Comparison of ENCODE assay signal across 14 mouse cellular contexts in genomic region chr5:21487716-21488115, GRCm38 (mm10). TPM values are rescaled to one million over a fixed set of nuclear protein-coding genes. Genes with fewer than 3 reads are reported as not detected.
DNase-seq lines count a peak whose midpoint lies in the region; ATAC-seq and TF ChIP-seq lines count a peak whose summit lies in the region.
"Had no signal": no experiment of that assay in that cellular context is flagged by ENCODE, and none has a peak within 500 bp of the region (broad histone marks: within the 10 kb centered on the region; RNA-seq: fewer than 3 reads in every experiment).

No protein-coding gene starts in this region.

- no peak overlapping the region for H3K4me3 ChIP-seq in layer of hippocampus, adult 2 months
- H3K4me3 ChIP-seq in hindbrain, embryonic 14.5 days (replicated peaks; ENCODE audit: low read length), result no peak overlapping the region
- H3K4me3 ChIP-seq: lung, embryonic 15.5 days; neural tube, embryonic 13.5 days had no signal

- peak overlapping the region; percentile 15; the same call in 1 of the 2 replicates for H3K27ac ChIP-seq in layer of hippocampus, adult 2 months
- H3K27ac ChIP-seq in hindbrain, embryonic 14.5 days, result no peak overlapping the region
- H3K27ac ChIP-seq: neural tube, embryonic 13.5 days had no signal

- peak; percentile 76 for ATAC-seq in cerebellum, adult (ENCODE audit: insufficient number of reproducible peaks, low FRiP score, low TSS enrichment)
- no peak for ATAC-seq in megakaryocyte, adult 5-6 weeks (ENCODE audit: poor library complexity, severe bottlenecking)
- ATAC-seq in hindbrain, embryonic 14.5 days (ENCODE audit: low FRiP score), result no peak

- H3K4me1 ChIP-seq in hindbrain, embryonic 14.5 days (replicated peaks; ENCODE audit: control insufficient read depth, insufficient read depth, low read length), result peaks cover 8% of the 10 kb centered on the region; the same call in 1 of the 2 replicates

- no peak overlapping the region for H3K4me2 ChIP-seq in hindbrain, embryonic 14.5 days (replicated peaks)
- H3K4me2 ChIP-seq: heart, embryonic 11.5 days; liver, embryonic 11.5 days; lung, embryonic 15.5 days; neural tube, embryonic 13.5 days had no signal

- H3K27me3 ChIP-seq in hindbrain, embryonic 14.5 days (ENCODE audit: control insufficient read depth, insufficient read depth, low read length), result no peaks in the 10 kb centered on the region
- H3K27me3 ChIP-seq: lung, embryonic 15.5 days; neural tube, embryonic 13.5 days had no signal

- no peak for DNase-seq in layer of hippocampus, adult 2 months (ENCODE audit: low spot score in 2 of 2)
- no peak for DNase-seq in layer of hippocampus, adult 9-10 months (ENCODE audit: low spot score)
- peak; percentile 91 for DNase-seq in cerebellum, adult 9-11 months
- peak; percentile 32 for DNase-seq in gastrocnemius, postnatal 10 days
- DNase-seq in kidney, adult 9 months, result no peak
- no peak for DNase-seq in hindbrain, embryonic 14.5 days (ENCODE audit: low spot score)
- DNase-seq: thymus, postnatal 14 days had no signal

- TF ChIP-seq CTCF in layer of hippocampus, adult 2 months (conservative IDR thresholded peaks at IDR 0.05), result no peak

- no peaks in the 10 kb centered on the region for H3K36me3 ChIP-seq in hindbrain, embryonic 14.5 days (replicated peaks; ENCODE audit: control insufficient read depth, insufficient read depth)
- H3K36me3 ChIP-seq: lung, embryonic 15.5 days; neural tube, embryonic 13.5 days had no signal

- H3K9me3 ChIP-seq in hindbrain, embryonic 14.5 days (ENCODE audit: control insufficient read depth, low read length), result no peaks in the 10 kb centered on the region
- H3K9me3 ChIP-seq: lung, embryonic 15.5 days; neural tube, embryonic 13.5 days had no signal

- H3K9ac ChIP-seq in hindbrain, embryonic 14.5 days, result no peak overlapping the region
- H3K9ac ChIP-seq: lung, embryonic 15.5 days; neural tube, embryonic 13.5 days had no signal

- 89% methylated on average over 3 of the region's 3 CpGs for WGBS in hindbrain, embryonic 14.5 days

RNA-seq across cellular contexts. Expression of gene Lrrc17, which starts 55.6 kb away (rescaled TPM):
- total RNA-seq in layer of hippocampus, adult 2 months (2021), result under 1 TPM; 0.23 to 0.47 TPM
- total RNA-seq in gastrocnemius, postnatal 10 days (2021), result 10 to 100 TPM; 23.3 to 28.8 TPM
- not detected in 2 replicates for total RNA-seq in megakaryocyte, adult 5-6 weeks (2015)
- not detected in 2 replicates for total RNA-seq in megakaryocyte, adult 5-6 weeks (2017)
- polyA plus RNA-seq in hindbrain, embryonic 14.5 days (2014; fragmentation: Nextera tagmentation; extraction: Ambion mirVana), result 8.3 and 8.6 TPM in 2 replicates
- total RNA-seq: megakaryocyte progenitor cell, adult 5-6 weeks had no signal

Comparison
In these comparisons a context has a peak if more than half of its experiments do, and no peak if none do; other contexts are left out.
1. DNase-seq: peak in cerebellum, adult 9-11 months (single experiment) and gastrocnemius, postnatal 10 days (single experiment); none in layer of hippocampus, adult 2 months (0 of 2), layer of hippocampus, adult 9-10 months (single experiment), kidney, adult 9 months (single experiment) and hindbrain, embryonic 14.5 days (single experiment).
2. RNA of gene Lrrc17, which starts 55.6 kb away (total RNA-seq): 23.3 to 28.8 TPM in gastrocnemius, postnatal 10 days; 0.23 to 0.47 TPM in layer of hippocampus, adult 2 months and not detected in megakaryocyte, adult 5-6 weeks; every median in the first group is over 10 times any median in the second.